Mouse (Mus musculus) lung, postnatal 36 days (tissue): Measurements from ENCODE around the gene Vmn1r166.
"Not testable (repeated sequence)": the region's sequence is repeated elsewhere in the genome, so short reads cannot be mapped to it uniquely, and the experiment has no call there.

Experiments
- DNase-seq: peaks from one replicate; pipeline ENCODE4 v3.0.0; 2022; ENCODE audit warnings: mixed read lengths

Vmn1r166 gene

GRCm38 (mm10) chr7:23251582-23251981, at the start of gene Vmn1r166:
Gene Vmn1r166 (minus strand): TSS chr7:23251682.
- DNase-seq = not testable (repeated sequence)

GRCm38 (mm10) chr7:23300892-23301291, 49.4 kb upstream of the Vmn1r166 start, which contains the start of gene Nlrp4e:
Gene Nlrp4e (plus strand): TSS chr7:23301192.
- not testable (repeated sequence) for DNase-seq

- DNase-seq = not testable (repeated sequence)
Measured at GRCm38 (mm10) chr7:23278800-23279199, 27.3 kb upstream of the Vmn1r166 start, which contains the start of gene Gm6902. Gene Gm6902 (minus strand): TSS chr7:23278900.

GRCm38 (mm10) chr7:23217032-23217431, 34.5 kb downstream of the Vmn1r166 start, which contains the start of gene Vmn1r165:
Gene Vmn1r165 (plus strand): TSS chr7:23217332.
- not testable (repeated sequence) for DNase-seq
